Mouse (Mus musculus) heart, embryonic 14.5 days (tissue): Measurements from ENCODE around the gene Klhl3. TPM values are rescaled to one million over a fixed set of nuclear protein-coding genes. Genes with fewer than 3 reads are reported as not detected.
A peak's percentile ranks its signal among the peaks of the same experiment; 100 is the strongest.

Source experiments
- microRNA counts: library from miRNA; unstranded; fragments of <30 nt; microRNA quantifications from one replicate; lab custom pipeline; 2016
- microRNA-seq: library from miRNA; unstranded; fragments of <30 nt; microRNA quantifications from one replicate; pipeline ENCODE4, GENCODE M21; 2016
- polyA plus RNA-seq: library from polyadenylated mRNA; unstranded; fragments of >200 nt; fragmentation: Nextera tagmentation; extraction: Ambion mirVana; gene quantifications from 2 replicates; pipeline ENCODE4 v1.2.1, GENCODE M21; 2014

The Klhl3 gene
- polyA plus RNA-seq, 1 experiment from 2014 or later: 6.9 TPM

MicroRNAs encoded within 50 kb of the gene (microRNA counts, 519-probe panel; counts per million panel counts)
- 322 counts per million, percentile 70 among the panel's probes with 10 or more counts for microRNA mmu-miR-874 (lab: Ali Mortazavi, UCI)

Small RNA genes within 50 kb of the gene (microRNA-seq; reads per million reads assigned to microRNA genes)
- gene Mir874: 238 reads per million, percentile 62 among the genes with 10 or more reads in this experiment

Other genes with a start within 250 kb of the Klhl3 start
- gene Spock1, start 205.3 kb downstream of the Klhl3 start, polyA plus RNA-seq: 0.59 and 0.70 TPM in 2 replicates
- gene Hnrnpa0, start 15.0 kb upstream of the Klhl3 start, polyA plus RNA-seq: 23.7 and 26.4 TPM in 2 replicates
- 31.7 and 38.2 TPM in 2 replicates for gene Idnk, start 44.1 kb upstream of the Klhl3 start, polyA plus RNA-seq
- gene Ubqln1, start 102.1 kb upstream of the Klhl3 start, polyA plus RNA-seq: 66.6 and 67.2 TPM in 2 replicates
- 32.1 and 34.1 TPM in 2 replicates for gene Gkap1, start 162.1 kb upstream of the Klhl3 start, polyA plus RNA-seq
- 0.12 and 0.82 TPM in 2 replicates for gene Kif27, start 245.5 kb upstream of the Klhl3 start, polyA plus RNA-seq